Mouse (Mus musculus) heart, postnatal 0 days (tissue): ENCODE results near the gene Zc3h7a. TPM values are rescaled to one million over a fixed set of nuclear protein-coding genes. Genes with fewer than 3 reads are reported as not detected.
A peak's percentile ranks its signal among the peaks of the same experiment; 100 is the strongest.

ENCODE experiments used
- ATAC-seq: fragments of 200-750 bp; cut with Nextera tagmentation; 2 replicates; pipeline ENCODE4 v1.8.0; 2017; ENCODE audit warnings: low read depth, moderate number of reproducible peaks, moderate library complexity; ENCODE audit not compliant: insufficient read depth
- DNase-seq: peaks from one replicate; pipeline ENCODE4 v3.0.0-alpha.2; 2016; ENCODE audit warnings: low spot score
- H3K27ac ChIP-seq: fragments of 300-500 bp; sonication (generic); 2 replicates; pipeline ENCODE4 v1.5.1; 2014; ENCODE audit warnings: low read depth, mild to moderate bottlenecking
- H3K27me3 ChIP-seq: fragments of 300-500 bp; sonication (generic); 2 replicates; pipeline ENCODE4 v1.6.1; 2014; ENCODE audit warnings: low read length, mixed read lengths; ENCODE audit not compliant: control insufficient read depth, insufficient read depth
- H3K36me3 ChIP-seq: fragments of 300-500 bp; sonication (generic); replicated peaks from 2 replicates; pipeline ENCODE4 v1.6.1; 2014; ENCODE audit warnings: low read length, mixed read lengths; ENCODE audit not compliant: control insufficient read depth, insufficient read depth
- H3K4me1 ChIP-seq: fragments of 300-500 bp; sonication (generic); 2 replicates; pipeline ENCODE4 v1.6.1; 2014; ENCODE audit warnings: antibody characterized with exemption; ENCODE audit not compliant: control insufficient read depth, insufficient read depth
- H3K4me2 ChIP-seq: fragments of 300-500 bp; sonication (generic); 2 replicates; pipeline ENCODE4 v1.6.1; 2014; ENCODE audit warnings: low read depth, mild to moderate bottlenecking, low read length, moderate library complexity
- H3K4me3 ChIP-seq: fragments of 300-500 bp; sonication (generic); 2 replicates; pipeline ENCODE4 v1.5.1; 2014; ENCODE audit warnings: low read depth, low read length
- H3K9ac ChIP-seq: fragments of 300-500 bp; sonication (generic); replicated peaks from 2 replicates; pipeline ENCODE4 v1.6.1; 2014; ENCODE audit warnings: low read depth, low read length, mixed read lengths
- H3K9me3 ChIP-seq: fragments of 300-500 bp; sonication (generic); replicated peaks from 2 replicates; pipeline ENCODE4 v1.6.1; 2016; ENCODE audit warnings: low read length; ENCODE audit not compliant: control insufficient read depth
- CTCF ChIP-seq: IDR thresholded peaks from 2 replicates; pipeline ENCODE4 v1.5.1; 2016; ENCODE audit warnings: antibody characterized with exemption, control low read depth, low read depth
- EP300 ChIP-seq: IDR thresholded peaks from 2 replicates; pipeline ENCODE4 v1.6.1; 2016; ENCODE audit warnings: antibody characterized with exemption, low read depth
- WGBS: fragments of 180-500 bp; shearing (Covaris S2); extraction: QIAGEN DNeasy Blood & Tissue Kit; methylation state at CpG from one replicate; pipeline ENCODE4 v1.1.7; 2014; 5-methylcytosine and 5-hydroxymethylcytosine counted together
- polyA plus RNA-seq: library from polyadenylated mRNA; unstranded; fragments of >200 nt; fragmentation: Nextera tagmentation; extraction: Ambion mirVana; gene quantifications from 2 replicates; pipeline ENCODE4 v1.2.1, GENCODE M21; 2015
- total RNA-seq: library from RNA; depleted of rRNA; stranded (reverse); fragments of >200 nt; gene quantifications from 2 replicates; pipeline ENCODE4 v1.2.3, GENCODE M21; 2014; ENCODE audit warnings: low replicate concordance

Zc3h7a gene
- total and polyA plus RNA-seq, 2 experiments from 2014 or later = 30.3 to 51.7 TPM

GRCm38 (mm10) chr16:11124110-11124509 is 52.1 kb downstream of the Zc3h7a start:
- TF ChIP-seq EP300 (no peak), CTCF (no peak)
- H3K9me3 ChIP-seq = no peaks in the 10 kb centered on the region
- no peak for ATAC-seq
- no peaks in the 10 kb centered on the region for H3K4me1 ChIP-seq
- H3K9ac ChIP-seq = no peak overlapping the region
- H3K4me3 ChIP-seq = no peak overlapping the region
- no peak for DNase-seq
- peaks cover 70% of the 10 kb centered on the region for H3K36me3 ChIP-seq
- H3K4me2 ChIP-seq = no peak overlapping the region
- WGBS = 88% methylated on average over 1 of the region's 1 CpGs
- H3K27ac ChIP-seq = no peak overlapping the region
- no peaks in the 10 kb centered on the region for H3K27me3 ChIP-seq

DNA sequence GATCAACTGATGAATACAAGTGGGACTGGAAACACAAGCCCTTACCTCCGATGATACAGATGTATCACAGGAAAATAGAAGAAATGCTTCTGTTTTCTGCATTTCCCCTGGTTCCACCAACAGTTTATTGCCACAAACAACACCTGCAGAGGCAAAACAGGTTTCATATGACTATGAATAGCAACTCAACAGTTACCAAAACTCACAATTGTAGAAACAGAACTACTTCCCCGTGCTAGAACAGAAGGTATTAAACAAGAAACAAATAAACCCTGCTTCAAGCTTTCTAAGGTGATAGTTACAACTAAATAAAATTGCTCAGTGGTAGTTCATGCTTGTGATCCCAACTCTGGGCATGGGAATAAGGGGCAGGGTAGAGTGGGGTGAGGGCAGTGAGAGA is 53.6 kb downstream of the Zc3h7a start:
- ATAC-seq (no peak), DNase-seq (no peak)
- H3K36me3 ChIP-seq = peaks cover 62% of the 10 kb centered on the region
- H3K4me1 ChIP-seq = no peaks in the 10 kb centered on the region
- no peak overlapping the region for H3K4me3 ChIP-seq
- no peak overlapping the region for H3K27ac ChIP-seq
- no peak overlapping the region for H3K9ac ChIP-seq
- H3K9me3 ChIP-seq = no peaks in the 10 kb centered on the region
- TF ChIP-seq EP300 (no peak), CTCF (no peak)
- no peaks in the 10 kb centered on the region for H3K27me3 ChIP-seq
- WGBS = 97% methylated on average over 2 of the region's 2 CpGs
- H3K4me2 ChIP-seq = no peak overlapping the region

GRCm38 (mm10) chr16:11109198-11109740 is 66.9 kb downstream of the Zc3h7a start:
- WGBS = 75% methylated on average over 4 of the region's 4 CpGs

GRCm38 (mm10) chr16:11104905-11105304 is 71.3 kb downstream of the Zc3h7a start:
- Histone ChIP-seq H3K4me2 (no peak overlapping the region), H3K9me3 (no peaks in the 10 kb centered on the region), H3K27ac (no peak overlapping the region), H3K4me3 (no peak overlapping the region), H3K4me1 (no peaks in the 10 kb centered on the region), H3K27me3 (no peaks in the 10 kb centered on the region), H3K36me3 (peaks cover 30% of the 10 kb centered on the region), H3K9ac (no peak overlapping the region)
- ATAC-seq (no peak), DNase-seq (no peak)
- no peak for TF ChIP-seq CTCF
- TF ChIP-seq EP300 = no peak
- WGBS = 85% methylated on average over 1 of the region's 1 CpGs

More at GRCm38 (mm10) chr16:11109198-11109740, 66.9 kb downstream of the Zc3h7a start:
- no peak for DNase-seq
- Histone ChIP-seq H3K36me3 (peaks cover 19% of the 10 kb centered on the region), H3K9me3 (no peaks in the 10 kb centered on the region), H3K4me2 (no peak overlapping the region), H3K27ac (no peak overlapping the region), H3K27me3 (no peaks in the 10 kb centered on the region), H3K4me1 (no peaks in the 10 kb centered on the region), H3K9ac (no peak overlapping the region), H3K4me3 (no peak overlapping the region)
- TF ChIP-seq CTCF = peak; percentile 74
- TF ChIP-seq EP300 = no peak
- no peak for ATAC-seq

DNA sequence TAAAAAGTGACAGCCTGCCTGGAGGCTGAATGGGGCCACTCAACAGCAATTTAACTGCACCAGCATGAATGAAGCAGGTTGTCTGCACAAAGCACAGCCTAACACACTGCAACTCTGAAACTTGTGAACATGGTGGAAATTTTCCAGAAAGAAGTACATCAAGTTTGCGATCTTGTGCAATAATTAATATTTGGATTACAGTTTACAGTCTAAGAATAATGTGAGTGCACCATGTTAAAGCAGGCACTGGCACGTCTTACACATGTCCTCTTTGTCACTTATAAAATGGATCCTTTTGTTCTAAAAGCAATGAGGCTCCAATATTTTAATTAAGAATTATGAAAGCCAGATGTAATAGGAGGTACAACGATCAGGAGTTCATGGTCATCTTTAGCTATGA is 78.9 kb downstream of the Zc3h7a start:
- TF ChIP-seq EP300 = no peak
- TF ChIP-seq CTCF = no peak
- no peak for DNase-seq
- Histone ChIP-seq H3K9ac (no peak overlapping the region), H3K27ac (no peak overlapping the region), H3K4me2 (no peak overlapping the region), H3K36me3 (peaks cover 27% of the 10 kb centered on the region), H3K27me3 (no peaks in the 10 kb centered on the region), H3K4me3 (no peak overlapping the region), H3K4me1 (peaks cover 12% of the 10 kb centered on the region), H3K9me3 (no peaks in the 10 kb centered on the region)
- ATAC-seq = no peak
- WGBS = 91% methylated on average over 3 of the region's 3 CpGs
